Mouse (Mus musculus) adrenal gland, adult 2 months (tissue): ENCODE measurements around the gene Rpp38. TPM values are rescaled to one million over a fixed set of nuclear protein-coding genes. Genes with fewer than 3 reads are reported as not detected.

Experiments used
- DNase-seq: peaks from one replicate; pipeline ENCODE4 v3.0.0; 2021
- polyA plus RNA-seq: library from polyadenylated mRNA; depleted of rRNA; stranded (reverse); fragments of >200 nt; gene quantifications from 2 replicates; pipeline ENCODE4 v1.2.3, GENCODE M21; 2012; rRNA removed
- total RNA-seq, 2 experiments: library from RNA; stranded (reverse); gene quantifications; 2 replicates each; pipeline ENCODE4 v1.2.3; 2021

Rpp38 gene
- total and polyA plus RNA-seq, 3 experiments, result 1.5 to 13.2 (median 10.7) TPM

GRCm38 (mm10) chr2:3285709-3286108 is 46.7 kb downstream of the Rpp38 start:
- no peak for DNase-seq

GRCm38 (mm10) chr2:3285181-3285530 is 47.3 kb downstream of the Rpp38 start:
- peak; percentile 58 for DNase-seq

- DNase-seq, result peak; percentile 76
These were observed 47.8 kb downstream of the Rpp38 start for GRCm38 (mm10) chr2:3284473-3285180.

GRCm38 (mm10) chr2:3283602-3284472 is 48.6 kb downstream of the Rpp38 start, which contains the start of gene Nmt2:
TSS of gene Nmt2 (plus strand) at chr2:3284212.
- DNase-seq, result peak; percentile 100

- DNase-seq, result peak; percentile 50
These were observed 49.4 kb downstream of the Rpp38 start for GRCm38 (mm10) chr2:3282866-3283601.

GRCm38 (mm10) chr2:3281311-3281710 is 51.1 kb downstream of the Rpp38 start:
- no peak for DNase-seq

Other genes with a start within 250 kb of the Rpp38 start
- gene Fam171a1, start 218.4 kb downstream of the Rpp38 start, total RNA-seq, result 10 to 100 TPM; 24.6 to 35.2 TPM
- gene Fam171a1, start 218.4 kb downstream of the Rpp38 start, polyA plus RNA-seq, result 14.7 and 15.4 TPM in 2 replicates
- gene Nmt2, start 48.4 kb downstream of the Rpp38 start, total RNA-seq, result 10 to 100 TPM; 42.6 to 69.1 TPM
- gene Nmt2, start 48.4 kb downstream of the Rpp38 start, polyA plus RNA-seq, result 7.9 and 9.2 TPM in 2 replicates
- gene Acbd7, start 3.5 kb upstream of the Rpp38 start, total RNA-seq, result not detected
- gene Acbd7, start 3.5 kb upstream of the Rpp38 start, polyA plus RNA-seq, result not detected in 2 replicates
- gene Olah, start 64.6 kb upstream of the Rpp38 start, total RNA-seq, result under 1 TPM; 0.26 to 0.45 TPM
- not detected in 2 replicates for gene Olah, start 64.6 kb upstream of the Rpp38 start, polyA plus RNA-seq
- gene Meig1, start 90.0 kb upstream of the Rpp38 start, total RNA-seq, result not detected
- gene Meig1, start 90.0 kb upstream of the Rpp38 start, polyA plus RNA-seq, result not detected in 2 replicates
- gene Dclre1c, start 91.5 kb upstream of the Rpp38 start, total RNA-seq, result 1 to 10 TPM; 7.1 to 7.3 TPM
- gene Dclre1c, start 91.5 kb upstream of the Rpp38 start, polyA plus RNA-seq, result 1.2 and 1.6 TPM in 2 replicates
- gene Suv39h2, start 142.4 kb upstream of the Rpp38 start, total RNA-seq, result 1 to 10 TPM; 1.1 to 1.9 TPM
- 0.85 and 1.3 TPM in 2 replicates for gene Suv39h2, start 142.4 kb upstream of the Rpp38 start, polyA plus RNA-seq
- 1 to 10 TPM; 1.8 to 2.3 TPM for gene Gm45902, start 180.1 kb upstream of the Rpp38 start, total RNA-seq
- gene Gm45902, start 180.1 kb upstream of the Rpp38 start, polyA plus RNA-seq, result 1.5 and 2.2 TPM in 2 replicates
- 10 to 100 TPM; 26.6 to 36.9 TPM for gene Hspa14, start 180.2 kb upstream of the Rpp38 start, total RNA-seq
- gene Hspa14, start 180.2 kb upstream of the Rpp38 start, polyA plus RNA-seq, result 10.5 and 10.6 TPM in 2 replicates
- 1 to 10 TPM; 4.4 TPM for gene Cdnf, start 180.4 kb upstream of the Rpp38 start, total RNA-seq
- 0.57 TPM in 2 replicates for gene Cdnf, start 180.4 kb upstream of the Rpp38 start, polyA plus RNA-seq
- gene Fam107b, start 237.8 kb upstream of the Rpp38 start, total RNA-seq, result 10 to 100 TPM; 16.1 to 17.4 TPM
- gene Fam107b, start 237.8 kb upstream of the Rpp38 start, polyA plus RNA-seq, result 3.5 and 3.9 TPM in 2 replicates